Mouse (Mus musculus) cerebellum, adult 2 months (tissue): ENCODE data around the gene Hoxb4. TPM values are rescaled to one million over a fixed set of nuclear protein-coding genes. Genes with fewer than 3 reads are reported as not detected.

Experiments
- DNase-seq, 2 experiments: peaks; one replicate each; pipeline ENCODE4 v3.0.0; 2021
- H3K27ac ChIP-seq: fragments of 200-500 bp; 2 replicates; pipeline ENCODE4 v1.5.1; 2012; ENCODE audit warnings: low read length, control low read depth, inconsistent platforms; ENCODE audit not compliant: insufficient read depth
- H3K27me3 ChIP-seq: fragments of 200-500 bp; 2 replicates; pipeline ENCODE4 v1.6.1; 2012; ENCODE audit warnings: inconsistent platforms, mild to moderate bottlenecking, low read length, moderate library complexity; ENCODE audit not compliant: control insufficient read depth, insufficient read depth
- H3K4me1 ChIP-seq: fragments of 200-500 bp; 2 replicates; pipeline ENCODE4 v1.6.1; 2011; ENCODE audit warnings: low read length; ENCODE audit not compliant: control insufficient read depth, insufficient read depth
- H3K4me3 ChIP-seq: fragments of 200-500 bp; replicated peaks from 2 replicates; pipeline ENCODE3; 2011; ENCODE audit warnings: mild to moderate bottlenecking, low read depth, low read length, control low read depth; ENCODE audit not compliant: insufficient read depth
- CTCF ChIP-seq: fragments of 200-500 bp; IDR thresholded peaks from 2 replicates; pipeline ENCODE4 v1.5.1; 2011; ENCODE audit warnings: low read depth, mild to moderate bottlenecking, control low read depth, low read length, moderate library complexity, borderline replicate concordance; ENCODE audit not compliant: insufficient read depth
- POLR2A ChIP-seq: fragments of 200-500 bp; IDR thresholded peaks from 2 replicates; pipeline ENCODE4 v1.6.1; 2011; ENCODE audit warnings: low read length, control low read depth, borderline replicate concordance; ENCODE audit not compliant: insufficient read depth
- WGBS: fragments of 180-500 bp; shearing (Covaris S2); methylation state at CpG from one replicate; pipeline ENCODE4 v1.1.7; 2018; 5-methylcytosine and 5-hydroxymethylcytosine counted together
- polyA plus RNA-seq: library from polyadenylated mRNA; depleted of rRNA; stranded (reverse); fragments of >200 nt; gene quantifications from 2 replicates; pipeline ENCODE4 v1.2.3, GENCODE M21; 2012

Hoxb4 gene
- polyA plus RNA-seq, 1 experiment: 1.5 TPM

- H3K4me1 ChIP-seq: no peaks in the 10 kb centered on the region
- H3K27me3 ChIP-seq: peaks cover 14% of the 10 kb centered on the region; the same call in 1 of the 2 replicates
- DNase-seq: no peak
- WGBS: 2% methylated on average over 34 of the region's 34 CpGs
- H3K27ac ChIP-seq: no peak overlapping the region
- no peak overlapping the region for H3K4me3 ChIP-seq
- TF ChIP-seq POLR2A: no peak
- TF ChIP-seq CTCF: no peak
These were observed 1.2 kb downstream of the Hoxb4 start for GRCm38 (mm10) chr11:96319071-96319902.

- no peak for TF ChIP-seq CTCF
- under 1% methylated on average over 29 of the region's 29 CpGs for WGBS
- Histone ChIP-seq H3K4me1 (no peaks in the 10 kb centered on the region), H3K27me3 (peaks cover 14% of the 10 kb centered on the region; the same call in 1 of the 2 replicates), H3K27ac (no peak overlapping the region), H3K4me3 (no peak overlapping the region)
- no peak for DNase-seq
These were observed 1.8 kb downstream of the Hoxb4 start for GRCm38 (mm10) chr11:96319910-96320309.

GRCm38 (mm10) chr11:96320688-96321087 is 2.6 kb downstream of the Hoxb4 start:
- H3K4me1 ChIP-seq: no peaks in the 10 kb centered on the region
- WGBS: 2% methylated on average over 17 of the region's 17 CpGs
- no peak overlapping the region for H3K4me3 ChIP-seq
- no peak overlapping the region for H3K27ac ChIP-seq
- DNase-seq: no peak
- TF ChIP-seq POLR2A (no peak), CTCF (no peak)
- peaks cover 14% of the 10 kb centered on the region; the same call in 1 of the 2 replicates for H3K27me3 ChIP-seq

GRCm38 (mm10) chr11:96321846-96322245 is 3.8 kb downstream of the Hoxb4 start:
- no peak for TF ChIP-seq CTCF
- TF ChIP-seq POLR2A: no peak
- Histone ChIP-seq H3K27me3 (peaks cover 13% of the 10 kb centered on the region; the same call in 1 of the 2 replicates), H3K27ac (no peak overlapping the region), H3K4me1 (no peaks in the 10 kb centered on the region), H3K4me3 (no peak overlapping the region)
- WGBS: 14% methylated on average over 5 of the region's 5 CpGs
- DNase-seq: no peak

- 7% methylated on average over 6 of the region's 6 CpGs for WGBS
- no peak for DNase-seq
- no peak for TF ChIP-seq POLR2A
- TF ChIP-seq CTCF: no peak
- no peak overlapping the region for H3K27ac ChIP-seq
- no peak overlapping the region for H3K4me3 ChIP-seq
- no peaks in the 10 kb centered on the region for H3K4me1 ChIP-seq
- peaks cover 13% of the 10 kb centered on the region; the same call in 1 of the 2 replicates for H3K27me3 ChIP-seq
These were observed 4.7 kb downstream of the Hoxb4 start for GRCm38 (mm10) chr11:96322738-96323137.

GRCm38 (mm10) chr11:96323154-96323553 is 5.1 kb downstream of the Hoxb4 start, which contains the start of gene Hoxb3:
Gene Hoxb3 (plus strand): TSS chr11:96323326.
- no peaks in the 10 kb centered on the region for H3K4me1 ChIP-seq
- no peak within 1 kb of the TSS for H3K27ac ChIP-seq
- no peak for DNase-seq
- H3K27me3 ChIP-seq: peaks cover 12% of the 10 kb centered on the region; the same call in 1 of the 2 replicates
- no peak within 1 kb of the TSS for H3K4me3 ChIP-seq
- 7% methylated on average over 10 of the region's 10 CpGs for WGBS
- no peak for TF ChIP-seq CTCF
- no peak for TF ChIP-seq POLR2A

GRCm38 (mm10) chr11:96324125-96324524 is 6.1 kb downstream of the Hoxb4 start:
- H3K4me1 ChIP-seq: no peaks in the 10 kb centered on the region
- H3K27ac ChIP-seq: no peak overlapping the region
- H3K27me3 ChIP-seq: peaks cover 11% of the 10 kb centered on the region; the same call in 1 of the 2 replicates
- WGBS: 1% methylated on average over 5 of the region's 5 CpGs
- no peak overlapping the region for H3K4me3 ChIP-seq
- no peak for DNase-seq
- TF ChIP-seq CTCF: no peak
- TF ChIP-seq POLR2A: no peak

- DNase-seq: no peak
- Histone ChIP-seq H3K27me3 (peaks cover 9% of the 10 kb centered on the region; the same call in 1 of the 2 replicates), H3K4me1 (no peaks in the 10 kb centered on the region), H3K4me3 (no peak overlapping the region), H3K27ac (no peak overlapping the region)
- TF ChIP-seq CTCF (no peak), POLR2A (no peak)
- WGBS: 3% methylated on average over 8 of the region's 8 CpGs
These were observed 6.9 kb downstream of the Hoxb4 start for GRCm38 (mm10) chr11:96324965-96325364.
